Mouse (Mus musculus) heart, postnatal 0 days (tissue): Measurements from ENCODE around the gene Ptafr. TPM values are rescaled to one million over a fixed set of nuclear protein-coding genes. Genes with fewer than 3 reads are reported as not detected.
"Not testable (repeated sequence)": the region's sequence is repeated elsewhere in the genome, so short reads cannot be mapped to it uniquely, and the experiment has no call there.

Source experiments
- ATAC-seq: fragments of 200-750 bp; cut with Nextera tagmentation; 2 replicates; pipeline ENCODE4 v1.8.0; 2017; ENCODE audit warnings: low read depth, moderate number of reproducible peaks, moderate library complexity; ENCODE audit not compliant: insufficient read depth
- DNase-seq: peaks from one replicate; pipeline ENCODE4 v3.0.0-alpha.2; 2016; ENCODE audit warnings: low spot score
- H3K27ac ChIP-seq: fragments of 300-500 bp; sonication (generic); 2 replicates; pipeline ENCODE4 v1.5.1; 2014; ENCODE audit warnings: low read depth, mild to moderate bottlenecking
- H3K27me3 ChIP-seq: fragments of 300-500 bp; sonication (generic); 2 replicates; pipeline ENCODE4 v1.6.1; 2014; ENCODE audit warnings: low read length, mixed read lengths; ENCODE audit not compliant: control insufficient read depth, insufficient read depth
- H3K36me3 ChIP-seq: fragments of 300-500 bp; sonication (generic); replicated peaks from 2 replicates; pipeline ENCODE4 v1.6.1; 2014; ENCODE audit warnings: low read length, mixed read lengths; ENCODE audit not compliant: control insufficient read depth, insufficient read depth
- H3K4me1 ChIP-seq: fragments of 300-500 bp; sonication (generic); 2 replicates; pipeline ENCODE4 v1.6.1; 2014; ENCODE audit warnings: antibody characterized with exemption; ENCODE audit not compliant: control insufficient read depth, insufficient read depth
- H3K4me2 ChIP-seq: fragments of 300-500 bp; sonication (generic); 2 replicates; pipeline ENCODE4 v1.6.1; 2014; ENCODE audit warnings: low read depth, mild to moderate bottlenecking, low read length, moderate library complexity
- H3K4me3 ChIP-seq: fragments of 300-500 bp; sonication (generic); 2 replicates; pipeline ENCODE4 v1.5.1; 2014; ENCODE audit warnings: low read depth, low read length
- H3K9ac ChIP-seq: fragments of 300-500 bp; sonication (generic); replicated peaks from 2 replicates; pipeline ENCODE4 v1.6.1; 2014; ENCODE audit warnings: low read depth, low read length, mixed read lengths
- H3K9me3 ChIP-seq: fragments of 300-500 bp; sonication (generic); replicated peaks from 2 replicates; pipeline ENCODE4 v1.6.1; 2016; ENCODE audit warnings: low read length; ENCODE audit not compliant: control insufficient read depth
- CTCF ChIP-seq: IDR thresholded peaks from 2 replicates; pipeline ENCODE4 v1.5.1; 2016; ENCODE audit warnings: antibody characterized with exemption, control low read depth, low read depth
- EP300 ChIP-seq: IDR thresholded peaks from 2 replicates; pipeline ENCODE4 v1.6.1; 2016; ENCODE audit warnings: antibody characterized with exemption, low read depth
- WGBS: fragments of 180-500 bp; shearing (Covaris S2); extraction: QIAGEN DNeasy Blood & Tissue Kit; methylation state at CpG from one replicate; pipeline ENCODE4 v1.1.7; 2014; 5-methylcytosine and 5-hydroxymethylcytosine counted together
- polyA plus RNA-seq: library from polyadenylated mRNA; unstranded; fragments of >200 nt; fragmentation: Nextera tagmentation; extraction: Ambion mirVana; gene quantifications from 2 replicates; pipeline ENCODE4 v1.2.1, GENCODE M21; 2015
- total RNA-seq: library from RNA; depleted of rRNA; stranded (reverse); fragments of >200 nt; gene quantifications from 2 replicates; pipeline ENCODE4 v1.2.3, GENCODE M21; 2014; ENCODE audit warnings: low replicate concordance

Gene Ptafr
- total and polyA plus RNA-seq, 2 experiments from 2014 or later = 0.08 to 0.61 TPM

DNA sequence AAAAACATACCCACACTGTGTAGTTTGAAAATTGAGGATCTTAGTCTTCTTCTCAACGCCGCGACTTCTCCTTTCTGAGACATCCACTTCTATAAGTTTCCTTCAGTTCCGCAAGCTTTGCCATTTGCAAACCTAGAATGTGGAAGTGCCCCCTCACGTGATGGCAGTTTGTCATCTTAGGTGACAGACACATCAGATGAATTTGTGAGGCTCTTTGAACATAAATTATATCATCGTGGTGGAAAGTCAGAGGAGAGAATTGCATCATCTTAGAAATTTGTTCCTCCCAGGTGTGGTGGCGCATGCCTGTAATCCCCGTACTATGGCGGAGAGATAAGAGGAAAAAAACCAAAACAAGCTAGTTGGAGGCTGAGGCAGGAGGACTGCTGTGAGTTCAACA, 29.1 kb downstream of the Ptafr start:
- TF ChIP-seq EP300 (no peak), CTCF (no peak)
- no peak for DNase-seq
- H3K27me3 ChIP-seq = no peaks in the 10 kb centered on the region
- no peak overlapping the region for H3K4me2 ChIP-seq
- no peak overlapping the region for H3K4me3 ChIP-seq
- ATAC-seq = no peak
- H3K9ac ChIP-seq = no peak overlapping the region
- WGBS = 86% methylated on average over 9 of the region's 9 CpGs
- H3K9me3 ChIP-seq = no peaks in the 10 kb centered on the region
- H3K27ac ChIP-seq = no peak overlapping the region
- H3K36me3 ChIP-seq = no peaks in the 10 kb centered on the region
- H3K4me1 ChIP-seq = peaks cover 10% of the 10 kb centered on the region; the same call in 1 of the 2 replicates

DNA sequence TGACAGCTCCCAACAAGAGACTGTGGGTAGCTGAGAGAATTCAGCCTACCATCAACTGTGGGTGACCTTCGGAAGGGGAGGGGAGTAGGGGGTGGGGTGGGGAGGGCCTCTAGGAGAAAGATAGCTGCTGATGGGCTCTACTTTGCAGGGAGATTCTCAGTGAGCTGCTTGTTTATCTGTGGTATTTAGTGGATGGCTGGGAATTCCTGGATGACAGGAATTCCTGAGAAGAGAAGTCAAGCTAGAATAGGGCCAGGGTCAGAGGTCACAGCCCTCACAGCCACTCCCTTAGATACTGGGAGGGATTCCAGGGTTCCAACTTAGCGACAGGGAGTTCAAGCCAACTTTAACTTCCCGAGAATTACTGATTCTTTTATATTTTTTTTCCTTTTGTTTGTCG, 30.3 kb downstream of the Ptafr start:
- DNase-seq (no peak), ATAC-seq (peak; percentile 41)
- Histone ChIP-seq H3K36me3 (no peaks in the 10 kb centered on the region), H3K4me1 (peaks cover 10% of the 10 kb centered on the region; the same call in 1 of the 2 replicates), H3K27ac (no peak overlapping the region), H3K9me3 (no peaks in the 10 kb centered on the region), H3K4me3 (no peak overlapping the region), H3K4me2 (no peak overlapping the region), H3K9ac (no peak overlapping the region), H3K27me3 (no peaks in the 10 kb centered on the region)
- TF ChIP-seq CTCF (no peak), EP300 (no peak)
- 30% methylated on average over 4 of the region's 4 CpGs for WGBS

DNA sequence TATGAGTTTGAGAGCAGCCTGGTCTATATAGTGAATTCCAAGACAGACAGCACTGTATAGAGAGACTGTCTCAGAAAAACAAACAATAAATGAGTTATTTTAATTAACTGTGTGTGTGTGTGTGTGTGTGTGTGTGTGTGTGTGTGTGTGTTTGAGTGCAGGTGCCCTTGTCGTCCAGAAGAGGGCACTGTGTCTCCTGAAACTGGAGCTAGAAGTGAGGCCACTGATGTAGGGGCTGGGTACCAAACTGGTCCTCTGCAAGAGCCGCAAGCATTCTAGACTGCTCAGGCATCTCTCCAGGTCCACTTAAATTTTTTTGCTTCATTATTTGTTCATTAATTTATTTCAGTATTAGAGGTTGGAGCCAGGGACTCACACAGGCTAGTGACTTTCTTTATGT, 35.0 kb downstream of the Ptafr start:
- no peak overlapping the region for H3K4me2 ChIP-seq
- no peak overlapping the region for H3K4me3 ChIP-seq
- H3K27me3 ChIP-seq = no peaks in the 10 kb centered on the region
- no peaks in the 10 kb centered on the region for H3K36me3 ChIP-seq
- no peaks in the 10 kb centered on the region for H3K9me3 ChIP-seq
- H3K9ac ChIP-seq = no peak overlapping the region
- no peak for DNase-seq
- ATAC-seq = no peak
- WGBS = 88% methylated on average over 2 of the region's 2 CpGs
- no peak for TF ChIP-seq CTCF
- no peak for TF ChIP-seq EP300
- H3K4me1 ChIP-seq = peaks cover 13% of the 10 kb centered on the region; the same call in 1 of the 2 replicates
- H3K27ac ChIP-seq = no peak overlapping the region

DNA sequence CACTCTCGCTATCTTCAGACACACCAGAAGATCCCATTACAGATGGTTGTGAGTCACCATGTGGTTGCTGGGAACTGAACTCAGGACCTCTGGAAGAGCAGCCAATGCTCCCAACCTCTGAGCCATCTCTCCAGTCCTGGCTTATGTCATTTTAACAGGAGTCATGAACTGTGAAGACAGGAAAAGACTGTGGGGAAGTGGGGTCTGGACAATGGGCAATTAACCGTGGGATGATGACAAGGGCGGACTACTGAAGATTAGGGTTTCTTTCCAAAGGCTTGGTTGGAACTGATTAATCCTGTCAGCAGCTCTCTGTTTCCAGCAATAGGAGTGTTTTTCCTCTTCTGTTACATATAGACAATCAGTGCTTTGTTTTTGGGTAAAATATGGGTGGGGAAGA, 35.9 kb downstream of the Ptafr start:
- Histone ChIP-seq H3K9ac (no peak overlapping the region), H3K36me3 (no peaks in the 10 kb centered on the region), H3K27ac (no peak overlapping the region), H3K4me2 (no peak overlapping the region), H3K27me3 (no peaks in the 10 kb centered on the region), H3K4me1 (0 out of 2 replicates have a peak, but pooled peaks cover 8% of the 10 kb centered on the region), H3K9me3 (no peaks in the 10 kb centered on the region), H3K4me3 (no peak overlapping the region)
- WGBS = 47% methylated on average over 3 of the region's 3 CpGs
- peak; percentile 47 for DNase-seq
- TF ChIP-seq CTCF = no peak
- TF ChIP-seq EP300 = no peak
- no peak for ATAC-seq

DNA sequence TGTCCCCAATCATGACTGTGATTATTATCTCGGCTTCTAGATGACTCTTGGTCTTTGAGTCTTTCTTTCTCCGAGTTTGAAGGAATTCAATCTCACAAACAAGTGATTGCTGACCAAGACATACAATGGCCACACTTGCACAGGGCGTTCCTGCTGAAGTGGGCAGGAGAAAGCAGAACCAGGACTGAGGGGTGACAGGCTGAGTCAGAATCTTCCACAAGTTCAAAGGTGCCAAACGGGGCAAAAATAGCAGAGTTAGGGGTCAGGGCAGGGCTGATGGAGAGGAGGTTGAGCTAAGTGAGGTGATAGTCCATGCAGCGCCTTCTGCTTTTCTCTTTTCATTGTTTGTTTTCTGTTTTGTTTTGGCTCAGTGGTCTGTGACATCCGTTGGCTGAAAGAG, 36.6 kb downstream of the Ptafr start:
- Histone ChIP-seq H3K9ac (no peak overlapping the region), H3K4me3 (no peak overlapping the region), H3K36me3 (no peaks in the 10 kb centered on the region), H3K4me1 (0 out of 2 replicates have a peak, but pooled peaks cover 8% of the 10 kb centered on the region), H3K27me3 (no peaks in the 10 kb centered on the region), H3K4me2 (no peak overlapping the region), H3K9me3 (no peaks in the 10 kb centered on the region), H3K27ac (no peak overlapping the region)
- DNase-seq (no peak), ATAC-seq (no peak)
- TF ChIP-seq CTCF = no peak
- TF ChIP-seq EP300 = no peak
- 69% methylated on average over 6 of the region's 6 CpGs for WGBS

DNA sequence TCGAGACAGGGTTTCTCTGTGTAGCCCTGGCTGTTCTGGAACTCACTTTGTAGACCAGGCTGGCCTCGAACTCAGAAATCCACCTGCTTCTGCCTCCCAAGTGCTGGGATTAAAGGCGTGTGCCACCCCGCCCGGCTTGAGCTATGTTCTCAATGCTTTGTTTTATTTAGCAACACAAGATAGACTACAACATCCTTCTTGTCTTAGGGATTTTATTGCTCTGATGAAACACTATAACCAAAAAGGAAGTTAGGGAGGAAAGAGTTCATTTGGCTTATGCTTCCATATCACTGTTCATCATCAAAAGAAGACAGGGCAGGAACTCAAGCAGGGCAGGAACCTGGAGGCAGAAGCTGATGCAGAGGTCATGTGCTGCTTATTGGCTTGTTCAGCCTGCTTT, 37.4 kb downstream of the Ptafr start:
- H3K36me3 ChIP-seq, H3K9me3 ChIP-seq, H3K4me1 ChIP-seq, H3K9ac ChIP-seq, H3K27me3 ChIP-seq, ATAC-seq, H3K4me2 ChIP-seq, H3K4me3 ChIP-seq, H3K27ac ChIP-seq, DNase-seq: not testable (repeated sequence)
- WGBS = 90% methylated on average over 4 of the region's 5 CpGs
